Mouse (Mus musculus) stomach, embryonic 15.5 days (tissue): ENCODE data around the gene Psmb10. TPM values are rescaled to one million over a fixed set of nuclear protein-coding genes. Genes with fewer than 3 reads are reported as not detected.

Experiments
- ATAC-seq: fragments of 200-750 bp; cut with Nextera tagmentation; 2 replicates; pipeline ENCODE4 v1.8.0; 2017; ENCODE audit warnings: low read depth, moderate number of reproducible peaks, moderate TSS enrichment; ENCODE audit not compliant: insufficient read depth, low FRiP score
- H3K27ac ChIP-seq: fragments of 300-500 bp; sonication (generic); 2 replicates; pipeline ENCODE4 v1.5.1; 2015; ENCODE audit warnings: mild to moderate bottlenecking, inconsistent platforms
- H3K27me3 ChIP-seq: fragments of 300-500 bp; sonication (generic); replicated peaks from 2 replicates; pipeline ENCODE4 v1.6.1; 2015; ENCODE audit warnings: inconsistent platforms
- H3K36me3 ChIP-seq: fragments of 300-500 bp; sonication (generic); 2 replicates; pipeline ENCODE4 v1.6.1; 2015; ENCODE audit warnings: inconsistent platforms
- H3K4me1 ChIP-seq: fragments of 300-500 bp; sonication (generic); 2 replicates; pipeline ENCODE4 v1.6.1; 2015; ENCODE audit warnings: inconsistent platforms
- H3K4me2 ChIP-seq: fragments of 300-500 bp; sonication (generic); 2 replicates; pipeline ENCODE4 v1.6.1; 2015; ENCODE audit warnings: mild to moderate bottlenecking, inconsistent platforms
- H3K4me3 ChIP-seq: fragments of 300-500 bp; sonication (generic); replicated peaks from 2 replicates; pipeline ENCODE4 v1.5.1; 2015; ENCODE audit warnings: inconsistent platforms
- H3K9ac ChIP-seq: fragments of 300-500 bp; sonication (generic); 2 replicates; pipeline ENCODE4 v1.6.1; 2015; ENCODE audit warnings: inconsistent platforms
- H3K9me3 ChIP-seq: fragments of 300-500 bp; sonication (generic); 2 replicates; pipeline ENCODE4 v1.6.1; 2016; ENCODE audit warnings: inconsistent platforms
- WGBS: fragments of 180-500 bp; shearing (Covaris S2); methylation state at CpG from one replicate; pipeline ENCODE4 v1.1.7; 2015; 5-methylcytosine and 5-hydroxymethylcytosine counted together
- microRNA-seq: library from miRNA; unstranded; fragments of <30 nt; microRNA quantifications from one replicate; pipeline ENCODE4, GENCODE M21; 2016
- polyA plus RNA-seq: library from polyadenylated mRNA; unstranded; fragments of >200 nt; fragmentation: Nextera tagmentation; extraction: Ambion mirVana; gene quantifications from 2 replicates; pipeline ENCODE4 v1.2.1, GENCODE M21; 2015

The Psmb10 gene
- polyA plus RNA-seq, 1 experiment from 2014 or later: 61.4 TPM

GRCm38 (mm10) chr8:105893339-105893738, 44.9 kb downstream of the Psmb10 start, which contains the start of gene Nrn1l:
Gene Nrn1l, plus strand, starts transcription at chr8:105893567.
- no peak within 1 kb of the TSS for H3K9ac ChIP-seq
- WGBS: 17% methylated on average over 11 of the region's 11 CpGs
- H3K4me1 ChIP-seq: peaks cover 4% of the 10 kb centered on the region; the same call in 1 of the 2 replicates
- H3K27me3 ChIP-seq: no peaks in the 10 kb centered on the region
- peak within 1 kb of the TSS; percentile 24; the same call in 1 of the 2 replicates for H3K4me2 ChIP-seq
- no peaks in the 10 kb centered on the region for H3K9me3 ChIP-seq
- H3K4me3 ChIP-seq: no peak within 1 kb of the TSS
- peaks cover 42% of the 10 kb centered on the region for H3K36me3 ChIP-seq
- no peak within 1 kb of the TSS for H3K27ac ChIP-seq
- ATAC-seq: peak; percentile 80; the same call in 1 of the 2 replicates

- Histone ChIP-seq H3K9me3 (no peaks in the 10 kb centered on the region), H3K9ac (no peak overlapping the region), H3K27me3 (no peaks in the 10 kb centered on the region), H3K4me1 (peaks cover 4% of the 10 kb centered on the region; the same call in 1 of the 2 replicates), H3K4me2 (no peak overlapping the region), H3K4me3 (no peak overlapping the region), H3K27ac (no peak overlapping the region), H3K36me3 (peaks cover 51% of the 10 kb centered on the region)
- ATAC-seq: 0 out of 2 replicates have a peak, but pooled peaks have one; percentile 13
- WGBS: 85% methylated on average over 6 of the region's 6 CpGs
Measured at GRCm38 (mm10) chr8:105892432-105892831, 45.8 kb downstream of the Psmb10 start.

- 95% methylated on average over 6 of the region's 6 CpGs for WGBS
- peaks cover 4% of the 10 kb centered on the region; the same call in 1 of the 2 replicates for H3K4me1 ChIP-seq
- no peak overlapping the region for H3K9ac ChIP-seq
- no peak overlapping the region for H3K27ac ChIP-seq
- H3K4me2 ChIP-seq: no peak overlapping the region
- peaks cover 67% of the 10 kb centered on the region for H3K36me3 ChIP-seq
- no peaks in the 10 kb centered on the region for H3K27me3 ChIP-seq
- ATAC-seq: no peak
- H3K4me3 ChIP-seq: no peak overlapping the region
- H3K9me3 ChIP-seq: no peaks in the 10 kb centered on the region
Measured at GRCm38 (mm10) chr8:105890870-105891269, 47.4 kb downstream of the Psmb10 start.

- 94% methylated on average over 12 of the region's 12 CpGs for WGBS
- H3K36me3 ChIP-seq: peaks cover 72% of the 10 kb centered on the region
Measured at GRCm38 (mm10) chr8:105889756-105890465, 48.3 kb downstream of the Psmb10 start.

More at GRCm38 (mm10) chr8:105889756-105890465, 48.3 kb downstream of the Psmb10 start:
- H3K9ac ChIP-seq: no peak overlapping the region
- ATAC-seq: no peak
- no peaks in the 10 kb centered on the region for H3K9me3 ChIP-seq
- H3K4me2 ChIP-seq: no peak overlapping the region
- no peak overlapping the region for H3K27ac ChIP-seq
- peaks cover 4% of the 10 kb centered on the region; the same call in 1 of the 2 replicates for H3K4me1 ChIP-seq
- H3K27me3 ChIP-seq: no peaks in the 10 kb centered on the region
- no peak overlapping the region for H3K4me3 ChIP-seq

Small RNA genes within 50 kb of the gene (microRNA-seq; reads per million reads assigned to microRNA genes)
- not detected for gene Mir7074

Other genes starting within 250 kb of the Psmb10 start
- gene Acd, start 237.3 kb downstream of the Psmb10 start, polyA plus RNA-seq: 45.0 and 52.8 TPM in 2 replicates
- gene Pard6a, start 237.3 kb downstream of the Psmb10 start, polyA plus RNA-seq: 14.9 and 15.0 TPM in 2 replicates
- 0.19 TPM in 1 of 2 replicates, not detected in the other for gene 4933405L10Rik, start 230.8 kb downstream of the Psmb10 start, polyA plus RNA-seq
- 18.0 and 18.1 TPM in 2 replicates for gene Enkd1, start 230.2 kb downstream of the Psmb10 start, polyA plus RNA-seq
- 16.0 and 16.2 TPM in 2 replicates for gene Gfod2, start 179.8 kb downstream of the Psmb10 start, polyA plus RNA-seq
- gene Ranbp10, start 111.1 kb downstream of the Psmb10 start, polyA plus RNA-seq: 13.1 and 13.4 TPM in 2 replicates
- gene Tsnaxip1, start 110.7 kb downstream of the Psmb10 start, polyA plus RNA-seq: not detected in 2 replicates
- gene Cenpt, start 85.2 kb downstream of the Psmb10 start, polyA plus RNA-seq: 38.0 and 41.2 TPM in 2 replicates
- 61.6 and 63.3 TPM in 2 replicates for gene Thap11, start 83.3 kb downstream of the Psmb10 start, polyA plus RNA-seq
- gene Nutf2, start 77.9 kb downstream of the Psmb10 start, polyA plus RNA-seq: 151 and 214 TPM in 2 replicates
- 35.7 and 41.9 TPM in 2 replicates for gene Edc4, start 57.6 kb downstream of the Psmb10 start, polyA plus RNA-seq
- gene Nrn1l, start 44.9 kb downstream of the Psmb10 start, polyA plus RNA-seq: 0.31 and 0.63 TPM in 2 replicates
- gene Pskh1, start 38.0 kb downstream of the Psmb10 start, polyA plus RNA-seq: 28.7 and 30.7 TPM in 2 replicates
- 1.9 and 3.8 TPM in 2 replicates for gene Ctrl, start 4.6 kb downstream of the Psmb10 start, polyA plus RNA-seq
- gene Lcat, start 4.9 kb upstream of the Psmb10 start, polyA plus RNA-seq: 2.9 and 5.8 TPM in 2 replicates
- gene Slc12a4, start 27.7 kb upstream of the Psmb10 start, polyA plus RNA-seq: 32.7 and 33.4 TPM in 2 replicates
- gene Dpep3, start 41.0 kb upstream of the Psmb10 start, polyA plus RNA-seq: not detected in 2 replicates
- gene Dus2, start 52.9 kb upstream of the Psmb10 start, polyA plus RNA-seq: 17.6 and 21.2 TPM in 2 replicates
- gene Dpep2nb, start 67.5 kb upstream of the Psmb10 start, polyA plus RNA-seq: not detected in 2 replicates
- gene Ddx28, start 73.4 kb upstream of the Psmb10 start, polyA plus RNA-seq: 14.9 and 15.3 TPM in 2 replicates
- gene Nfatc3, start 120.4 kb upstream of the Psmb10 start, polyA plus RNA-seq: 7.8 TPM in 2 replicates
- 45.8 and 46.1 TPM in 2 replicates for gene Esrp2, start 198.5 kb upstream of the Psmb10 start, polyA plus RNA-seq
- 11.9 and 12.3 TPM in 2 replicates for gene Pla2g15, start 212.0 kb upstream of the Psmb10 start, polyA plus RNA-seq
- 39.8 and 47.3 TPM in 2 replicates for gene Slc7a6, start 230.4 kb upstream of the Psmb10 start, polyA plus RNA-seq